Mouse (Mus musculus) embryonic facial prominence, embryonic 13.5 days (tissue): ENCODE measurements around the gene Gata5. TPM values are rescaled to one million over a fixed set of nuclear protein-coding genes. Genes with fewer than 3 reads are reported as not detected.

Experiments used
- ATAC-seq: fragments of 200-750 bp; cut with Nextera tagmentation; 2 replicates; pipeline ENCODE4 v1.8.0; 2017; ENCODE audit warnings: low read depth; ENCODE audit not compliant: insufficient number of reproducible peaks, insufficient read depth, low FRiP score, low TSS enrichment
- H3K27ac ChIP-seq: fragments of 300-500 bp; sonication (generic); 2 replicates; pipeline ENCODE4 v1.5.1; 2015; ENCODE audit warnings: moderate library complexity, mild to moderate bottlenecking, inconsistent platforms
- H3K27me3 ChIP-seq: fragments of 300-500 bp; sonication (generic); 2 replicates; pipeline ENCODE4 v1.6.1; 2015; ENCODE audit warnings: mild to moderate bottlenecking, inconsistent platforms
- H3K36me3 ChIP-seq: fragments of 300-500 bp; sonication (generic); 2 replicates; pipeline ENCODE4 v1.6.1; 2015; ENCODE audit warnings: mild to moderate bottlenecking, inconsistent platforms
- H3K4me1 ChIP-seq: fragments of 300-500 bp; sonication (generic); 2 replicates; pipeline ENCODE4 v1.6.1; 2015; ENCODE audit warnings: inconsistent platforms
- H3K4me2 ChIP-seq: fragments of 300-500 bp; sonication (generic); 2 replicates; pipeline ENCODE4 v1.6.1; 2015; ENCODE audit warnings: moderate library complexity, mild to moderate bottlenecking, inconsistent platforms
- H3K4me3 ChIP-seq: fragments of 300-500 bp; sonication (generic); 2 replicates; pipeline ENCODE4 v1.5.1; 2015; ENCODE audit warnings: mild to moderate bottlenecking, inconsistent platforms
- H3K9ac ChIP-seq: fragments of 300-500 bp; sonication (generic); 2 replicates; pipeline ENCODE4 v1.6.1; 2015; ENCODE audit warnings: mild to moderate bottlenecking, inconsistent platforms
- H3K9me3 ChIP-seq: fragments of 300-500 bp; sonication (generic); 2 replicates; pipeline ENCODE4 v1.6.1; 2016; ENCODE audit warnings: inconsistent platforms
- WGBS: fragments of 180-500 bp; shearing (Covaris S2); methylation state at CpG from one replicate; pipeline ENCODE4 v1.1.7; 2015; ENCODE audit warnings: mixed read lengths; 5-methylcytosine and 5-hydroxymethylcytosine counted together
- polyA plus RNA-seq: library from polyadenylated mRNA; unstranded; fragments of >200 nt; fragmentation: Nextera tagmentation; extraction: Ambion mirVana; gene quantifications from 2 replicates; pipeline ENCODE4 v1.2.1, GENCODE M21; 2015

The Gata5 gene
- polyA plus RNA-seq, 1 experiment from 2014 or later = not detected

GRCm38 (mm10) chr2:180306423-180307168, 27.9 kb downstream of the Gata5 start:
- ATAC-seq = no peak
- Histone ChIP-seq H3K27ac (no peak overlapping the region), H3K4me1 (no peaks in the 10 kb centered on the region), H3K9me3 (peaks cover 2% of the 10 kb centered on the region; the same call in 1 of the 2 replicates), H3K9ac (no peak overlapping the region), H3K36me3 (no peaks in the 10 kb centered on the region), H3K27me3 (no peaks in the 10 kb centered on the region), H3K4me3 (no peak overlapping the region), H3K4me2 (no peak overlapping the region)
- 83% methylated on average over 8 of the region's 8 CpGs for WGBS

GRCm38 (mm10) chr2:180306009-180306408, 28.5 kb downstream of the Gata5 start:
- no peak for ATAC-seq
- Histone ChIP-seq H3K4me2 (no peak overlapping the region), H3K4me3 (no peak overlapping the region), H3K9ac (no peak overlapping the region), H3K36me3 (no peaks in the 10 kb centered on the region), H3K27me3 (no peaks in the 10 kb centered on the region), H3K27ac (no peak overlapping the region), H3K4me1 (no peaks in the 10 kb centered on the region), H3K9me3 (peaks cover 2% of the 10 kb centered on the region; the same call in 1 of the 2 replicates)
- WGBS = 81% methylated on average over 2 of the region's 2 CpGs

- H3K4me1 ChIP-seq = no peaks in the 10 kb centered on the region
- H3K36me3 ChIP-seq = no peaks in the 10 kb centered on the region
- peaks cover 2% of the 10 kb centered on the region; the same call in 1 of the 2 replicates for H3K9me3 ChIP-seq
- no peak overlapping the region for H3K4me2 ChIP-seq
- no peak overlapping the region for H3K27ac ChIP-seq
- WGBS = 82% methylated on average over 3 of the region's 3 CpGs
- ATAC-seq = no peak
- H3K27me3 ChIP-seq = no peaks in the 10 kb centered on the region
- H3K4me3 ChIP-seq = no peak overlapping the region
- H3K9ac ChIP-seq = no peak overlapping the region
Measured at GRCm38 (mm10) chr2:180305490-180305889, 29.0 kb downstream of the Gata5 start.

- Histone ChIP-seq H3K27ac (no peak overlapping the region), H3K9me3 (peaks cover 2% of the 10 kb centered on the region; the same call in 1 of the 2 replicates), H3K4me1 (no peaks in the 10 kb centered on the region), H3K36me3 (no peaks in the 10 kb centered on the region), H3K9ac (no peak overlapping the region), H3K4me2 (no peak overlapping the region), H3K27me3 (no peaks in the 10 kb centered on the region), H3K4me3 (no peak overlapping the region)
- 51% methylated on average over 4 of the region's 4 CpGs for WGBS
- ATAC-seq = no peak
Measured at GRCm38 (mm10) chr2:180304554-180304953, 29.9 kb downstream of the Gata5 start.

GRCm38 (mm10) chr2:180303468-180303867, 31.0 kb downstream of the Gata5 start:
- ATAC-seq = no peak
- Histone ChIP-seq H3K9ac (no peak overlapping the region), H3K4me3 (no peak overlapping the region), H3K27ac (no peak overlapping the region), H3K4me2 (no peak overlapping the region), H3K9me3 (peaks cover 2% of the 10 kb centered on the region; the same call in 1 of the 2 replicates), H3K27me3 (no peaks in the 10 kb centered on the region), H3K4me1 (no peaks in the 10 kb centered on the region), H3K36me3 (no peaks in the 10 kb centered on the region)
- 84% methylated on average over 12 of the region's 12 CpGs for WGBS

GRCm38 (mm10) chr2:180302201-180302600, 32.3 kb downstream of the Gata5 start:
- Histone ChIP-seq H3K27me3 (no peaks in the 10 kb centered on the region), H3K9ac (no peak overlapping the region), H3K36me3 (no peaks in the 10 kb centered on the region), H3K4me1 (no peaks in the 10 kb centered on the region), H3K9me3 (peaks cover 2% of the 10 kb centered on the region; the same call in 1 of the 2 replicates), H3K4me3 (no peak overlapping the region), H3K27ac (no peak overlapping the region), H3K4me2 (no peak overlapping the region)
- 77% methylated on average over 4 of the region's 4 CpGs for WGBS
- ATAC-seq = no peak

GRCm38 (mm10) chr2:180300771-180301170, 33.7 kb downstream of the Gata5 start:
- H3K4me3 ChIP-seq = no peak overlapping the region
- H3K9ac ChIP-seq = no peak overlapping the region
- H3K4me1 ChIP-seq = no peaks in the 10 kb centered on the region
- ATAC-seq = no peak
- H3K27ac ChIP-seq = no peak overlapping the region
- H3K4me2 ChIP-seq = no peak overlapping the region
- H3K9me3 ChIP-seq = peaks cover 2% of the 10 kb centered on the region; the same call in 1 of the 2 replicates
- WGBS = 52% methylated on average over 5 of the region's 5 CpGs
- H3K36me3 ChIP-seq = no peaks in the 10 kb centered on the region
- no peaks in the 10 kb centered on the region for H3K27me3 ChIP-seq

- ATAC-seq = no peak
- Histone ChIP-seq H3K4me1 (no peaks in the 10 kb centered on the region), H3K27ac (no peak overlapping the region), H3K27me3 (no peaks in the 10 kb centered on the region), H3K4me3 (no peak overlapping the region), H3K36me3 (no peaks in the 10 kb centered on the region), H3K9ac (no peak overlapping the region), H3K4me2 (no peak overlapping the region), H3K9me3 (peaks cover 2% of the 10 kb centered on the region; the same call in 1 of the 2 replicates)
- WGBS = 69% methylated on average over 2 of the region's 2 CpGs
Measured at GRCm38 (mm10) chr2:180300252-180300651, 34.2 kb downstream of the Gata5 start.

GRCm38 (mm10) chr2:180292906-180293305, 41.6 kb downstream of the Gata5 start:
- Histone ChIP-seq H3K9ac (no peak overlapping the region), H3K36me3 (no peaks in the 10 kb centered on the region), H3K4me1 (peaks cover 13% of the 10 kb centered on the region; the same call in 1 of the 2 replicates), H3K4me3 (no peak overlapping the region), H3K4me2 (no peak overlapping the region), H3K9me3 (no peaks in the 10 kb centered on the region), H3K27me3 (no peaks in the 10 kb centered on the region), H3K27ac (no peak overlapping the region)
- no peak for ATAC-seq
- 71% methylated on average over 8 of the region's 8 CpGs for WGBS

GRCm38 (mm10) chr2:180292026-180292425, 42.5 kb downstream of the Gata5 start:
- H3K9ac ChIP-seq = no peak overlapping the region
- H3K27me3 ChIP-seq = no peaks in the 10 kb centered on the region
- H3K4me3 ChIP-seq = no peak overlapping the region
- no peak for ATAC-seq
- no peak overlapping the region for H3K27ac ChIP-seq
- 70% methylated on average over 4 of the region's 4 CpGs for WGBS
- H3K4me2 ChIP-seq = no peak overlapping the region
- H3K36me3 ChIP-seq = no peaks in the 10 kb centered on the region
- H3K4me1 ChIP-seq = peaks cover 13% of the 10 kb centered on the region; the same call in 1 of the 2 replicates
- no peaks in the 10 kb centered on the region for H3K9me3 ChIP-seq

GRCm38 (mm10) chr2:180291566-180291965, 42.9 kb downstream of the Gata5 start:
- 70% methylated on average over 5 of the region's 5 CpGs for WGBS
- H3K27ac ChIP-seq = no peak overlapping the region
- H3K36me3 ChIP-seq = no peaks in the 10 kb centered on the region
- no peak overlapping the region for H3K9ac ChIP-seq
- peaks cover 13% of the 10 kb centered on the region; the same call in 1 of the 2 replicates for H3K4me1 ChIP-seq
- no peaks in the 10 kb centered on the region for H3K9me3 ChIP-seq
- ATAC-seq = no peak
- H3K4me2 ChIP-seq = no peak overlapping the region
- no peaks in the 10 kb centered on the region for H3K27me3 ChIP-seq
- H3K4me3 ChIP-seq = no peak overlapping the region

GRCm38 (mm10) chr2:180290503-180290902, 44.0 kb downstream of the Gata5 start:
- Histone ChIP-seq H3K4me3 (no peak overlapping the region), H3K27ac (0 out of 2 replicates have a peak overlapping the region, but pooled peaks have one; percentile 11), H3K4me1 (peaks cover 13% of the 10 kb centered on the region; the same call in 1 of the 2 replicates), H3K9ac (no peak overlapping the region), H3K4me2 (no peak overlapping the region), H3K27me3 (no peaks in the 10 kb centered on the region), H3K9me3 (no peaks in the 10 kb centered on the region), H3K36me3 (no peaks in the 10 kb centered on the region)
- WGBS = 40% methylated on average over 6 of the region's 6 CpGs
- no peak for ATAC-seq
